Mouse (Mus musculus): ENCODE data around the gene Gm10271. TPM values are rescaled to one million over a fixed set of nuclear protein-coding genes. Genes with fewer than 3 reads are reported as not detected.

The Gm10271 gene
- total RNA-seq, 2 experiments from 2014 or later = not detected

DNA sequence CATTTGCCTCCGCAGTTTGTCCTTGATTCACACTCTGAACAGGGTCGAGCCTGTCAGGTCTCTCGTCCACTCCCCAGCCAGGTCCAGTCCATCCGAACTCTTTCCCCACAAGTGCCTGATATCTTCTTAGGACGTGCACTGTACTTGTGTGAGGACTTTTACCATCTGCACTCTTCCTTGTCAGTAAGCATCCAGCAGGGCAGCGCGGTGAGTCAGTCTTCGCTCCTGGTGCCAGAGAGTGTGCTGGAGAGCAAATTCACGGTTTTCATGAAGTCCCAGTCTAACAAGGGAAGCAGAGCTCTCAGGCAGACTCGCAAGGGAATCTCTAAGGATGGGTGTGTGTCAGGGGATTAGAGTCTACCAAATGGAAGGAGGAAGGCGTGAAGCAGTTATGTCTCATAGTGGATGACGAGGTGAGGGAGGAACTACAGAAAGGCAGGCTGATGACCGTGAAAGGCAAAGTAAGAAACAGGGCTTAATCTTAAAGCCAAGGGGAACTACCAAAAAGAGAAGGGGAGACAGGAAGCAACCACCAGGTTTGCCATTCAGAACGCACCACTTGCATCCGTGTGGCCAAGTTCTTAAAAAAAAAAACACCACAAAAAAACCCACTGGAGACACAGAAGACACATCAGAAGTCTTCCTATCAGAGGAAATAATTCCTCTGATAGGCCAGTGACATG lies 40.8 kb downstream of the Gm10271 start:
- DNase-seq = no peak

DNA sequence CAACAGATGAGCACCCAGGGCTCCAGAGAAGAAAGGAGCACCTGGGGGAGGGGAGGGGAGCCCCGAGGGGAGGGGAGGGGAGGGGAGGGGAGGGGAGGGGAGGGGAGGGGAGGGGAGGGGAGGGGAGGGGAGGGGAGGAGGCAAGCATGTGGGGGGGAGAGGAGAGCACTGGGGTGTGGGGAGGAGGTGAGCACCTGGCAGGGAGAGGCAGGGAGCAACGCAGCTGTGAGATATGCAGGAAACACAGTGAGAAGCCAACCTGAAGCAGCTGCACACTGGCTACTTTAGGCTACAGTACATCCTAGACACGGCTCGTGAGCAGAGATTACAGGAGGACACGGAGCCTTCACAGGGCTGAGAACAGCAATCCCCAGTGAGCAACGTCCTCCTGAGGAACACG lies 41.5 kb downstream of the Gm10271 start:
- no peak for DNase-seq

- DNase-seq = peak; percentile 26
These were observed 41.9 kb downstream of the Gm10271 start for GRCm38 (mm10) chr10:116930506-116930905.

DNA sequence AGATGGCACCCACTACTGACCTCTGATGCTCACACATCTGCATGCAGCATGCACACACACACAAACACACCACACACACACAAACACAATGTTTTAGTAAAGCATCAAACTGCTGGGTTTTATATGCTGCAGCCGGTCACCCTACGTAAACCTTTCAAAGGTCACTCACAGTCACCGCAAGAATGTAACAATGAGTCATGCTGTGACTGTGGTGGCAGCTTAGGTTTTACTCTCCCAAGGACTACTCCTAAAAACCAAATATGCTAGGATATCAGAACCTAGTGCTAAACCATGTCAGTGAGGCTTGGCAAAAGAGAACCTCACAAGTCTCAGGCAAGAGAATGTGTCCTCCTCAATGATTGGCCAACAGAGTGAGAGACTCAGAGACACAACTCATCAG lies 43.6 kb downstream of the Gm10271 start:
- no peak for DNase-seq

- no peak for DNase-seq
These were observed 45.8 kb downstream of the Gm10271 start for GRCm38 (mm10) chr10:116926428-116927113.

GRCm38 (mm10) chr10:116923651-116924495 lies 48.5 kb downstream of the Gm10271 start:
- DNase-seq = no peak

DNA sequence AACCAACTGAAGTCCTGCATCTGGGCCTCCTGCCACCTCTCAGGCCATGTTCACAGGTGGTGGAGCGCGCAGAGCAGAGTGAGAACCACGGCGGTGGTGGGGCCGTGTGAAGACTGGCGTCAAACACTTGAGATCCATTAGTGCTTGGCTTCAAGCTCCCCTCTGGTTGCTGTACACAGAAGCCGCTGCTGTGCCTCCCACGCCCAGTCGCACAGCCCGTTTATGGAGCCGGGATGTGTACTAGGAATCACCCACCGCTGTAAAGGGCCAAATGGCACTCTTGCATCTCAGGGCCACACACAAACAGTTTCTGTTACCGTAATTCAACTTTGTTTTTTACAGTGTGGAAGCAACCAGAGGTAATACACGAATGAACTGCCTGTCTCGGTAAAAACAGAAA lies 50.2 kb downstream of the Gm10271 start:
- no peak for DNase-seq

GRCm38 (mm10) chr10:116921416-116921815 lies 51.0 kb downstream of the Gm10271 start:
- DNase-seq = no peak

DNA sequence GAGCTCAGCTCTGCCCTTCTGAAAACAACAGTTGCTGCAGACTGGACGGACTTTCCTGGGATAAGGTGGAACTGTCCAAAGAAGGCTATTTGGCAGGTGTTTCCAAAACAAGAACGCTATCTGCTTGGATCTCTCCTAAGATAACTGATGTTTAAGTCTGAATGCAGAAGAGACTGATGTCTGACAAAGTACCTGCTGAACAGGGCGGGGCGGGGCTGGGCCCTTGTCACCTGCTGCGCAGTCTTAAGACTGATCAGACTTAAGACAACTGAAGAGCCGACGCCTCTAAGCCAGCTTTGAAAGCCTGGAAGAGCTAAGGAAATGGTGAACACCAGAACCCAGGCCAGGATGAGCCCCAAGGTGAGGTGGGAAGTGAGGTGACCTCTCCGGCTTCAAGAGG lies 51.8 kb downstream of the Gm10271 start:
- DNase-seq = no peak

GRCm38 (mm10) chr10:116919368-116920317 lies 52.8 kb downstream of the Gm10271 start:
- DNase-seq = no peak

DNA sequence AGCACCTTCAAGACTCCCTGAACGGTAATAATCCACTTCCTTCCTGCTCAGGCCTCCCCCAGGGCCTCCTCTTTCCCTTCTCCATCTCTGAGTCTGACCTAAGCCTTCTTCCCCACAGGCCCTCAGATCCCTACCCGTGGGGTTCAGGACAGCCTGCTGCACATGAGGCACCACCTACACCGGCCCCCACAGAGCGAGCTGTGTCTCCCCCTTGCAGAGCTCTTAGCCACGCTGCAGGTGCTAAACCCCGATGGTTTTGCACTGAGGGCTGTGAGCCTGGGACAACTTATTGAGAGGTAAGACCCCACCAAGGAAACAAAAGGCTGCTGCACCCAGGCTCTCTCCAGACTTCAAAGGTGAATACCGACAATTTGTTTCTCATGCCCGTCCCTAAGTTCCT lies 55.8 kb downstream of the Gm10271 start:
- DNase-seq = no peak

DNA sequence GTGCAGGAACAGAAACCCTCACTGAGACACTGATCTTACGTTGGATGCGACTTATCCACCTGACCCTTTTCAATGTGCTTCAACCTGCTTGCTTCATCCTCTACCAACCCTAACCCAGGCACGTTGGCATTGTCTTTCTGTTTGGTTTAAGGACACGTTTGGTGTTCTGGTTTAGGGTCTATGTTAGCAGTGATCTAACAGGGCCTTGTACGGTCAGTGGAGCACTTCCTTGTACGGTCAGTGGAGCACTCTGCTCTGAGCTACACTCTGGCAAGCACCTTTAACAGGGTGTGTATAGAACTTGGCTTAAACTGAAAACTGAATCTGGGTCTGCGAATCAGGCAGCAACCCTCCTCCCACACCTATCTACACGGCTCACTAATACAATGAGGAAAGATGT lies 57.1 kb downstream of the Gm10271 start:
- no peak for DNase-seq

DNA sequence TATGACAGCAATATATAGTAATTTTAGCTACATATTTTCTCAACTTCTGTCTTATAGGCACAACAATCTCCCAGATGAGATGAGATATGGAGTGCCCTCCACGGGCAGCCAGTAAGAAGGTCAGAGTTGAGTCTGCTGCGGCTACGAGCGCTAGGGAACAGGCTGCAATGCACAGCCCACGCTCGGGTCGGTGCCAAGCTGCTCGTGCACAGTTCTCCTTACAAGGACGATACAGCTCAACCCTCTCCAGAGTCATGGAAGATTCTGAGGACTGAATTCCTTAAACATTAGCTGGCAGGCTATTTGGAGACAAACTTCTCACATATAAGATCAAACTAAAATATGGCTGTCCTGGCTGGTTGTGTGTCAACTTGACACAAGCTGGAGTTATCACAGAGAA lies 57.8 kb downstream of the Gm10271 start:
- peak; percentile 66 for DNase-seq

GRCm38 (mm10) chr10:116913647-116914273 lies 58.6 kb downstream of the Gm10271 start:
- no peak for DNase-seq

- no peak for DNase-seq
These were observed 59.6 kb downstream of the Gm10271 start for GRCm38 (mm10) chr10:116912850-116913249.

GRCm38 (mm10) chr10:116908901-116909642 lies 63.3 kb downstream of the Gm10271 start:
- DNase-seq = no peak

Measured in heart, postnatal 4 days (tissue).